Mouse (Mus musculus) liver, postnatal 0 days (tissue): ENCODE results near the gene Tpsab1. TPM values are rescaled to one million over a fixed set of nuclear protein-coding genes. Genes with fewer than 3 reads are reported as not detected.
A peak's percentile ranks its signal among the peaks of the same experiment; 100 is the strongest.

Experiments
- ATAC-seq: fragments of 200-750 bp; cut with Nextera tagmentation; 2 replicates; pipeline ENCODE4 v1.8.0; 2017; ENCODE audit warnings: mild to moderate bottlenecking, moderate library complexity
- DNase-seq: peaks from one replicate; pipeline ENCODE4 v3.0.0-alpha.2; 2016
- H3K27ac ChIP-seq: fragments of 300-500 bp; sonication (generic); 2 replicates; pipeline ENCODE4 v1.5.1; 2014; ENCODE audit warnings: antibody characterized with exemption, moderate library complexity, mild to moderate bottlenecking, low read depth
- H3K27me3 ChIP-seq: fragments of 300-500 bp; sonication (generic); 2 replicates; pipeline ENCODE4 v1.6.1; 2014; ENCODE audit warnings: low read length, control low read depth, mixed read lengths; ENCODE audit not compliant: insufficient read depth
- H3K36me3 ChIP-seq: fragments of 300-500 bp; sonication (generic); replicated peaks from 2 replicates; pipeline ENCODE4 v1.6.1; 2014; ENCODE audit warnings: mild to moderate bottlenecking, control low read depth, low read length, moderate library complexity, mixed read lengths; ENCODE audit not compliant: insufficient read depth
- H3K4me1 ChIP-seq: fragments of 300-500 bp; sonication (generic); 2 replicates; pipeline ENCODE4 v1.6.1; 2014; ENCODE audit warnings: antibody characterized with exemption, mild to moderate bottlenecking, control low read depth; ENCODE audit not compliant: insufficient read depth
- H3K4me2 ChIP-seq: fragments of 300-500 bp; sonication (generic); 2 replicates; pipeline ENCODE4 v1.6.1; 2014; ENCODE audit warnings: low read depth, mild to moderate bottlenecking, low read length, moderate library complexity, mixed read lengths
- H3K4me3 ChIP-seq: fragments of 300-500 bp; sonication (generic); 2 replicates; pipeline ENCODE4 v1.5.1; 2014; ENCODE audit warnings: low read depth, low read length
- H3K9ac ChIP-seq: fragments of 300-500 bp; sonication (generic); replicated peaks from 2 replicates; pipeline ENCODE4 v1.6.1; 2014; ENCODE audit warnings: mild to moderate bottlenecking, moderate library complexity
- H3K9me3 ChIP-seq: fragments of 300-500 bp; sonication (generic); 2 replicates; pipeline ENCODE4 v1.6.1; 2016; ENCODE audit warnings: mild to moderate bottlenecking, control low read depth, low read length, mixed read lengths
- CTCF ChIP-seq: sonication (generic); IDR thresholded peaks from 2 replicates; pipeline ENCODE4 v1.5.1; 2016; ENCODE audit warnings: antibody characterized with exemption, low read depth
- EP300 ChIP-seq: IDR thresholded peaks from 2 replicates; pipeline ENCODE4 v1.6.1; 2016; ENCODE audit warnings: antibody characterized with exemption, low read depth, mild to moderate bottlenecking
- WGBS: fragments of 180-500 bp; shearing (Covaris S2); extraction: QIAGEN DNeasy Blood & Tissue Kit; methylation state at CpG from one replicate; pipeline ENCODE4 v1.1.7; 2014; ENCODE audit not compliant: insufficient replicate concordance; 5-methylcytosine and 5-hydroxymethylcytosine counted together
- polyA plus RNA-seq: library from polyadenylated mRNA; unstranded; fragments of >200 nt; fragmentation: Nextera tagmentation; extraction: Ambion mirVana; gene quantifications from 2 replicates; pipeline ENCODE4 v1.2.1, GENCODE M21; 2015

The Tpsab1 gene
- polyA plus RNA-seq = 0.06 TPM in 1 of 2 replicates, not detected in the other

- no peaks in the 10 kb centered on the region for H3K27me3 ChIP-seq
- 77% methylated on average over 4 of the region's 4 CpGs for WGBS
- peaks cover 12% of the 10 kb centered on the region for H3K4me1 ChIP-seq
- no peak within 1 kb of the TSS for H3K9ac ChIP-seq
- no peaks in the 10 kb centered on the region for H3K36me3 ChIP-seq
- no peak within 1 kb of the TSS for H3K27ac ChIP-seq
- H3K4me3 ChIP-seq = no peak within 1 kb of the TSS
- H3K9me3 ChIP-seq = no peaks in the 10 kb centered on the region
- no peak for ATAC-seq
- DNase-seq = no peak
- no peak within 1 kb of the TSS for H3K4me2 ChIP-seq
- TF ChIP-seq CTCF (no peak), EP300 (no peak)
These were observed at the start of gene Tpsab1 for GRCm38 (mm10) chr17:25345462-25345861. TSS of gene Tpsab1 (minus strand) at chr17:25345562.

- Histone ChIP-seq H3K9ac (no peak overlapping the region), H3K4me1 (no peaks in the 10 kb centered on the region), H3K4me2 (no peak overlapping the region), H3K9me3 (no peaks in the 10 kb centered on the region), H3K27me3 (no peaks in the 10 kb centered on the region), H3K4me3 (no peak overlapping the region), H3K27ac (no peak overlapping the region), H3K36me3 (no peaks in the 10 kb centered on the region)
- TF ChIP-seq EP300 (no peak), CTCF (no peak)
- DNase-seq = no peak
- 76% methylated on average over 4 of the region's 4 CpGs for WGBS
- ATAC-seq = no peak
These were observed 49.2 kb upstream of the Tpsab1 start for GRCm38 (mm10) chr17:25394526-25394925.

GRCm38 (mm10) chr17:25374011-25374410 is 28.6 kb upstream of the Tpsab1 start:
- 49% methylated on average over 9 of the region's 9 CpGs for WGBS
- H3K4me2 ChIP-seq = no peak overlapping the region
- no peaks in the 10 kb centered on the region for H3K27me3 ChIP-seq
- peaks cover 6% of the 10 kb centered on the region; the same call in 1 of the 2 replicates for H3K4me1 ChIP-seq
- H3K4me3 ChIP-seq = no peak overlapping the region
- ATAC-seq (no peak), DNase-seq (no peak)
- no peak overlapping the region for H3K27ac ChIP-seq
- TF ChIP-seq EP300 = no peak
- TF ChIP-seq CTCF = peak; percentile 24
- H3K9me3 ChIP-seq = no peaks in the 10 kb centered on the region
- no peak overlapping the region for H3K9ac ChIP-seq
- no peaks in the 10 kb centered on the region for H3K36me3 ChIP-seq

- Histone ChIP-seq H3K27me3 (no peaks in the 10 kb centered on the region), H3K9ac (no peak overlapping the region), H3K4me2 (no peak overlapping the region), H3K4me1 (peaks cover 6% of the 10 kb centered on the region; the same call in 1 of the 2 replicates), H3K4me3 (no peak overlapping the region), H3K27ac (no peak overlapping the region), H3K9me3 (no peaks in the 10 kb centered on the region), H3K36me3 (no peaks in the 10 kb centered on the region)
- 51% methylated on average over 8 of the region's 8 CpGs for WGBS
- peak; percentile 40 for DNase-seq
- peak; percentile 94 for ATAC-seq
- TF ChIP-seq EP300 (no peak), CTCF (no peak)
These were observed 27.1 kb upstream of the Tpsab1 start for GRCm38 (mm10) chr17:25372491-25372890.

- 61% methylated on average over 3 of the region's 3 CpGs for WGBS
- no peak for ATAC-seq
- no peak within 1 kb of the TSS for H3K27ac ChIP-seq
- peaks cover 6% of the 10 kb centered on the region; the same call in 1 of the 2 replicates for H3K4me1 ChIP-seq
- TF ChIP-seq EP300 (no peak), CTCF (no peak)
- no peaks in the 10 kb centered on the region for H3K36me3 ChIP-seq
- H3K9me3 ChIP-seq = no peaks in the 10 kb centered on the region
- no peak within 1 kb of the TSS for H3K9ac ChIP-seq
- no peak within 1 kb of the TSS for H3K4me2 ChIP-seq
- H3K4me3 ChIP-seq = no peak within 1 kb of the TSS
- no peaks in the 10 kb centered on the region for H3K27me3 ChIP-seq
- DNase-seq = no peak
These were observed 23.6 kb upstream of the Tpsab1 start, which contains the start of gene Tpsg1 for GRCm38 (mm10) chr17:25368973-25369372. TSS of gene Tpsg1 (plus strand) at chr17:25369273.

GRCm38 (mm10) chr17:25366005-25366404 is 20.6 kb upstream of the Tpsab1 start, which contains the start of gene Tpsb2:
TSS of gene Tpsb2 (plus strand) at chr17:25366305.
- Histone ChIP-seq H3K36me3 (no peaks in the 10 kb centered on the region), H3K27me3 (no peaks in the 10 kb centered on the region), H3K9me3 (no peaks in the 10 kb centered on the region), H3K4me3 (no peak within 1 kb of the TSS), H3K27ac (no peak within 1 kb of the TSS), H3K9ac (no peak within 1 kb of the TSS), H3K4me1 (0 out of 2 replicates have a peak, but pooled peaks cover 2% of the 10 kb centered on the region), H3K4me2 (no peak within 1 kb of the TSS)
- TF ChIP-seq CTCF = no peak
- TF ChIP-seq EP300 = no peak
- DNase-seq (no peak), ATAC-seq (no peak)
- WGBS = 52% methylated on average over 2 of the region's 2 CpGs

GRCm38 (mm10) chr17:25363726-25364125 is 18.4 kb upstream of the Tpsab1 start:
- TF ChIP-seq EP300 = no peak
- TF ChIP-seq CTCF = peak; percentile 90
- no peak overlapping the region for H3K4me3 ChIP-seq
- no peak overlapping the region for H3K27ac ChIP-seq
- H3K4me2 ChIP-seq = no peak overlapping the region
- H3K27me3 ChIP-seq = no peaks in the 10 kb centered on the region
- H3K9me3 ChIP-seq = no peaks in the 10 kb centered on the region
- DNase-seq (peak; percentile 75), ATAC-seq (peak; percentile 40; the same call in 1 of the 2 replicates)
- H3K4me1 ChIP-seq = no peaks in the 10 kb centered on the region
- H3K36me3 ChIP-seq = no peaks in the 10 kb centered on the region
- H3K9ac ChIP-seq = no peak overlapping the region
- 0% methylated on average over 1 of the region's 1 CpGs for WGBS
